Mouse (Mus musculus): ENCODE measurements around the gene Pitpnm2.

Gene Pitpnm2

GRCm38 (mm10) chr5:124093852-124094604 is 155.5 kb downstream of the Pitpnm2 start:
- no peak for DNase-seq (ENCODE audit: extremely low spot score)

GRCm38 (mm10) chr5:124093120-124093794 is 156.3 kb downstream of the Pitpnm2 start:
- no peak for DNase-seq (ENCODE audit: extremely low spot score)

GRCm38 (mm10) chr5:124091951-124092406 is 157.6 kb downstream of the Pitpnm2 start:
- no peak for DNase-seq (ENCODE audit: extremely low spot score)

- no peak for DNase-seq (ENCODE audit: extremely low spot score)
Observed at GRCm38 (mm10) chr5:124089868-124090267, 159.7 kb downstream of the Pitpnm2 start.

- DNase-seq (ENCODE audit: extremely low spot score), result no peak
Observed at GRCm38 (mm10) chr5:124086876-124087275, 162.7 kb downstream of the Pitpnm2 start.

- DNase-seq (ENCODE audit: extremely low spot score), result no peak
Observed at GRCm38 (mm10) chr5:124085513-124085912, 164.0 kb downstream of the Pitpnm2 start.

- peak; percentile 80 for DNase-seq (ENCODE audit: extremely low spot score)
Observed at GRCm38 (mm10) chr5:124084588-124085173, 164.9 kb downstream of the Pitpnm2 start.

- no peak for DNase-seq (ENCODE audit: extremely low spot score)
Observed at GRCm38 (mm10) chr5:124083850-124084587, 165.5 kb downstream of the Pitpnm2 start.

- no peak for DNase-seq (ENCODE audit: extremely low spot score)
Observed at GRCm38 (mm10) chr5:124082941-124083688, 166.4 kb downstream of the Pitpnm2 start.

- no peak for DNase-seq (ENCODE audit: extremely low spot score)
Observed at GRCm38 (mm10) chr5:124082447-124082846, 167.1 kb downstream of the Pitpnm2 start.

GRCm38 (mm10) chr5:124079880-124080279 is 169.7 kb downstream of the Pitpnm2 start:
- no peak for DNase-seq (ENCODE audit: extremely low spot score)

GRCm38 (mm10) chr5:124078794-124079416 is 170.7 kb downstream of the Pitpnm2 start:
- DNase-seq (ENCODE audit: extremely low spot score), result no peak

- no peak for DNase-seq (ENCODE audit: extremely low spot score)
Observed at GRCm38 (mm10) chr5:124077856-124078460, 171.6 kb downstream of the Pitpnm2 start.

- no peak for DNase-seq (ENCODE audit: extremely low spot score)
Observed at GRCm38 (mm10) chr5:124077241-124077640, 172.3 kb downstream of the Pitpnm2 start.

- DNase-seq (ENCODE audit: extremely low spot score), result no peak
Observed at GRCm38 (mm10) chr5:124076559-124076958, 173.0 kb downstream of the Pitpnm2 start.

GRCm38 (mm10) chr5:124075716-124076115 is 173.8 kb downstream of the Pitpnm2 start:
- DNase-seq (ENCODE audit: extremely low spot score), result no peak

GRCm38 (mm10) chr5:124074845-124075307 is 174.7 kb downstream of the Pitpnm2 start:
- no peak for DNase-seq (ENCODE audit: extremely low spot score)

- DNase-seq (ENCODE audit: extremely low spot score), result peak; percentile 41
Observed at GRCm38 (mm10) chr5:124073682-124074081, 175.9 kb downstream of the Pitpnm2 start.

- no peak for DNase-seq (ENCODE audit: extremely low spot score)
Observed at GRCm38 (mm10) chr5:124069657-124070056, 179.9 kb downstream of the Pitpnm2 start.
